Mouse (Mus musculus): ENCODE results near the gene Trim33.

DNA sequence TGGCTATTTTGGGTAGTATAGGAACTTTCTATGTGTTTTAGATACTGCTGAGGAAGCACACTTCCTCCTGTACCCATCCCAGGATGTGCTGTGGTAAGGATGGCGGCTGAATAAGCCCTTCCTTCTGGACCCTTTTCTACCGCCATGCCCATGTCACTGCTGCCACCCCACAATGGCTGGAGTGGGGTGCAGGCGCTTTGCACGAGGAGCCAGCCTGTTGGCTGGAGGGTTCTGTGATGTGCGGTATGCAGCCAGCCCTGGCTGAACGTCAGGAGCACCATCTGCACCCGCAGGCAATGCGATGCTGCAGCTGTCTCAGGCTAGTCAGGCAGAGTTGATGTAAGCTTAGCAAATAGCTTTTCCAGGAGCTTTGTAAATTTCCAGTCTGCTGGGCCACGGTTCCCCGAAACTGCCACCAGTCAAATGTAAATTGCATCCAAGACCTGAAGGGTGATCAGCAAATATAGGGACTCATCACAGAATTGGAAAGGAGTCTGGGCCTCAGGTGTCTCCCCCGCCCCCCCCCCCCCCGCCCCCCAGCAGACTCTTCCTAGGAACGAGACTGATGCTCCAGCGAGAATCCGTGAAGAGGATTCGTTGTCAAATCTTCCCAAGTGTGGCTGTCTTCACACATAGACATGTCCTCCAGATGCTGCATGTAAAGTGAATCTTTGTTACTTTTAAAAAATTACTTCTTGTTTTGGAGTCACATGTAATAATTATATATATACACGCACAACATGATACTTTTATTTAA, 122.4 kb downstream of the Trim33 start:
- TF ChIP-seq CTCF (IDR thresholded peaks at IDR 0.05; ENCODE audit: low read depth) (no peak), EP300 (IDR thresholded peaks at IDR 0.05; ENCODE audit: low read depth) (no peak)
